Mouse (Mus musculus) liver, embryonic 11.5 days (tissue): ENCODE data around the gene 4933405L10Rik. TPM values are rescaled to one million over a fixed set of nuclear protein-coding genes. Genes with fewer than 3 reads are reported as not detected.

Experiments used
- ATAC-seq: fragments of 200-750 bp; cut with Nextera tagmentation; replicated peaks from 2 replicates; pipeline ENCODE4 v1.8.0; 2017; ENCODE audit warnings: moderate number of reproducible peaks, mild to moderate bottlenecking, moderate TSS enrichment, moderate library complexity; ENCODE audit not compliant: low FRiP score
- DNase-seq: peaks from one replicate; pipeline ENCODE4 v3.0.0-alpha.2; 2017; ENCODE audit warnings: low spot score
- H3K27ac ChIP-seq: fragments of 300-500 bp; sonication (generic); 2 replicates; pipeline ENCODE4 v1.5.1; 2014; ENCODE audit warnings: mild to moderate bottlenecking, low read depth, low read length, control low read depth
- H3K27me3 ChIP-seq: fragments of 300-500 bp; sonication (generic); replicated peaks from 2 replicates; pipeline ENCODE4 v1.6.1; 2014; ENCODE audit warnings: low read length, mixed read lengths; ENCODE audit not compliant: control insufficient read depth, insufficient read depth
- H3K36me3 ChIP-seq: fragments of 300-500 bp; sonication (generic); 2 replicates; pipeline ENCODE4 v1.6.1; 2014; ENCODE audit warnings: mild to moderate bottlenecking, low read length, moderate library complexity, mixed read lengths; ENCODE audit not compliant: control insufficient read depth, insufficient read depth
- H3K4me1 ChIP-seq: fragments of 300-500 bp; sonication (generic); replicated peaks from 2 replicates; pipeline ENCODE4 v1.6.1; 2014; ENCODE audit warnings: low read length, mixed read lengths; ENCODE audit not compliant: control insufficient read depth, insufficient read depth
- H3K4me2 ChIP-seq: fragments of 300-500 bp; sonication (generic); 2 replicates; pipeline ENCODE4 v1.6.1; 2014; ENCODE audit warnings: mild to moderate bottlenecking, control low read depth, moderate library complexity
- H3K4me3 ChIP-seq: fragments of 300-500 bp; sonication (generic); 2 replicates; pipeline ENCODE4 v1.5.1; 2014; ENCODE audit warnings: low read depth, low read length, control low read depth
- H3K9ac ChIP-seq: fragments of 300-500 bp; sonication (generic); 2 replicates; pipeline ENCODE4 v1.6.1; 2014; ENCODE audit warnings: low read depth, low read length, control low read depth
- H3K9me3 ChIP-seq: fragments of 300-500 bp; sonication (generic); 2 replicates; pipeline ENCODE4 v1.6.1; 2016; ENCODE audit warnings: low read length, inconsistent platforms, mixed read lengths; ENCODE audit not compliant: control insufficient read depth
- WGBS: fragments of 180-500 bp; shearing (Covaris S2); extraction: QIAGEN DNeasy Blood & Tissue Kit; methylation state at CpG from one replicate; pipeline ENCODE4 v1.1.7; 2014; 5-methylcytosine and 5-hydroxymethylcytosine counted together
- polyA plus RNA-seq: library from polyadenylated mRNA; unstranded; fragments of >200 nt; fragmentation: Nextera tagmentation; extraction: Ambion mirVana; gene quantifications from 2 replicates; pipeline ENCODE4 v1.2.1, GENCODE M21; 2014

4933405L10Rik gene
- polyA plus RNA-seq, 1 experiment from 2014 or later, result 0.26 TPM

DNA sequence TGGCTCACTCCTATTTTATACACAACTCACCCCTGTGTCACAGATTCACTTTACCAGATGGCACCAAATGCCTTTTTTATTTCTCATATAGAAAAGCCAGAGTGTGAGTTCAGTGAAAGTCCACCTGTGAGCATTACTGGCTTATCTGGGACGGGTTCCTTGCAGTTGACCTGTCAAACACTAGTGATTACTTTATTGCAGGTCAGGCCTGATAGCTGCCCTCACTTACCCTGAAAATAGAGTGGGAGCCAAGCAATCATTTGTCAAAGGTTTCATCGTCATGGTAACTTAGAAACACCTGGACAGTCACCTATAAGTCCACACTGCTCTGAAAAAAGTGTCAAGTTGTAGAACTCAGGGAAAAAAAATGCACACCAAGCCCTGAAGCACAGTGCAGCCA, 47.2 kb downstream of the 4933405L10Rik start:
- Histone ChIP-seq H3K9me3 (no peaks in the 10 kb centered on the region), H3K4me3 (no peak overlapping the region), H3K9ac (no peak overlapping the region), H3K4me1 (peaks cover 14% of the 10 kb centered on the region), H3K36me3 (no peaks in the 10 kb centered on the region), H3K27me3 (no peaks in the 10 kb centered on the region), H3K27ac (no peak overlapping the region), H3K4me2 (no peak overlapping the region)
- DNase-seq (no peak), ATAC-seq (no peak)
- WGBS, result 51% methylated on average over 2 of the region's 2 CpGs

DNA sequence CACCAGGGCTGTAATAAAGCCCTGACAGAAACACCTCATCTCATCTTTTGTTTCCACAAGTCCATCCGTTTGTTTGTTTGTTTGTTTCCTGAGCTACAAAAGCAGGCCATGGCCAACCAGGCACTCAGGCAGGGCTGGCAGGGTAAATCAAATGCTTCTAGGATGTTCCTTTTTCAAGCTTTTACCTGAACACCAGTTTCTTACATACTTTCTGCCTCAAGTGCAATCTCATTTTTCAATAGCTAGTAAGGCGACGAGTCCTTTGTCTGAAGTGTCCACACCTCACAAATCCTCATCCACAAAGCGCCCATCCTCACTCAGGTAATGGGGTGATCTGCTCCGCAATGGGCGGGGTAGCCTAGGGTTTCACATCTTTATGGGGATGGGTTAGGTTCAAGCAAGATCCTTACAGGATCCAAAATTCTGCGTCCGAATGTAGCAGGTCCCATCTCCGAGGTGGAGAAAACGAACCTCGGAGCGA, 50.4 kb downstream of the 4933405L10Rik start:
- H3K36me3 ChIP-seq, result no peaks in the 10 kb centered on the region
- H3K9me3 ChIP-seq, result no peaks in the 10 kb centered on the region
- peak overlapping the region; percentile 87 for H3K9ac ChIP-seq
- H3K4me2 ChIP-seq, result peak overlapping the region; percentile 96
- no peaks in the 10 kb centered on the region for H3K27me3 ChIP-seq
- 3% methylated on average over 12 of the region's 12 CpGs for WGBS
- no peak for ATAC-seq
- no peak for DNase-seq
- H3K4me3 ChIP-seq, result peak overlapping the region; percentile 95
- H3K27ac ChIP-seq, result peak overlapping the region; percentile 55
- peaks cover 7% of the 10 kb centered on the region for H3K4me1 ChIP-seq

DNA sequence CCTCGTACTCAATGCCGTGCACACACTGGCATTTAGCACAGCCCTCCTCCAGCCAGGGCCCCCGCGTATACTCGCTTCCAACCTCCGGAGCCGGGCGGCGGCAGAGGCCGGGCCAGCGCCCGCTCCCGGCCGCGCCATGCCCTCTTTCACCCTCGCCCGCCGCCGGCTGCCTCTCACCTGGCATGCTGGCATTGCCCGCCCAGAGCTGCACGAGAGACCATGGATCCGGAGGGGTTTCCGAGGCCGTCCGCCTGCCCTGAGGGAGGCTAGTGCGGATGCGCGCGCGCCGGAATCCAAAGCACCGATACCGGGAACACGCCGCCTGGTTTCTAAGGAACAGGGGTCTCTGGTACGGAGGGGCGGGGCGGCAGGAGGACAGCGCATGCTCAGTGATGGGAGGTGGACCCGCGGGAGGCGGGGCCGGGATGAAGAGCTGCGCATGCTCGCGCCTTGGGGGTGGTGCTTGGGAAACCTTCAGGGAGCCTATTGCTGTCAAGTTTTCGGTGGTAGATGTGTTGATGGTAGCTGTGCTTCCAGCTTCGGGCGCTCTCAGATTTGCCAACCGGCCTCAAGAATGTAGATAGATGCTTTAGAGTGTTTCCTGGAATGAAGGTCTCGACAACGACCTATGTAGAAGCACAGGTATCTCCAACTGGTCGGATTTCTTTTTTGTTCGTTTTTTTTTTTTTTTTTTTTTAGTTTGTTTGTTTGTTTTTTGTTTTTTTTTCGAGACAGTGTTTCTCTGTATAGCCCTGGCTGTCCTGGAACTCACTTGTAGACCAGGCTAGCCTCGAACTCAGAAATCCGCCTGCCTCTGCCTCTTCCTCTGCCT, 51.0 kb downstream of the 4933405L10Rik start, which contains the start of gene Gfod2:
Gfod2 (minus strand) TSS at position 388 of the 832 bp plus-strand sequence.
- ATAC-seq, result peak; percentile 99
- no peaks in the 10 kb centered on the region for H3K9me3 ChIP-seq
- H3K36me3 ChIP-seq, result no peaks in the 10 kb centered on the region
- H3K4me2 ChIP-seq, result peak within 1 kb of the TSS; percentile 96
- peak; percentile 99 for DNase-seq
- H3K27me3 ChIP-seq, result no peaks in the 10 kb centered on the region
- peak within 1 kb of the TSS; percentile 95 for H3K4me3 ChIP-seq
- H3K4me1 ChIP-seq, result peaks cover 7% of the 10 kb centered on the region
- H3K9ac ChIP-seq, result peak within 1 kb of the TSS; percentile 87
- WGBS, result 3% methylated on average over 57 of the region's 57 CpGs
- H3K27ac ChIP-seq, result peak within 1 kb of the TSS; percentile 55

Other genes starting within 250 kb of the 4933405L10Rik start
- gene Tppp3, start 236.1 kb upstream of the 4933405L10Rik start, polyA plus RNA-seq, result 3.1 and 3.2 TPM in 2 replicates
- 6.4 and 8.9 TPM in 2 replicates for gene Zdhhc1, start 210.8 kb upstream of the 4933405L10Rik start, polyA plus RNA-seq
- gene Hsd11b2, start 188.9 kb upstream of the 4933405L10Rik start, polyA plus RNA-seq, result 13.8 and 16.4 TPM in 2 replicates
- gene Atp6v0d1, start 141.6 kb upstream of the 4933405L10Rik start, polyA plus RNA-seq, result 74.2 and 76.3 TPM in 2 replicates
- 31.4 and 33.0 TPM in 2 replicates for gene Ripor1, start 102.4 kb upstream of the 4933405L10Rik start, polyA plus RNA-seq
- gene Ctcf, start 71.1 kb upstream of the 4933405L10Rik start, polyA plus RNA-seq, result 79.0 and 83.2 TPM in 2 replicates
- gene Agrp, start 70.3 kb upstream of the 4933405L10Rik start, polyA plus RNA-seq, result 0.53 TPM in 1 of 2 replicates, not detected in the other
- 0.82 and 0.90 TPM in 2 replicates for gene Carmil2, start 21.4 kb upstream of the 4933405L10Rik start, polyA plus RNA-seq
- 47.5 and 47.8 TPM in 2 replicates for gene Acd, start 6.6 kb upstream of the 4933405L10Rik start, polyA plus RNA-seq
- gene Pard6a, start 6.5 kb upstream of the 4933405L10Rik start, polyA plus RNA-seq, result 12.8 and 18.2 TPM in 2 replicates
- gene Enkd1, start 555 bp downstream of the 4933405L10Rik start, polyA plus RNA-seq, result 22.3 and 23.6 TPM in 2 replicates
- gene Gfod2, start 51.0 kb downstream of the 4933405L10Rik start, polyA plus RNA-seq, result 9.0 and 10.7 TPM in 2 replicates
- 20.2 and 22.0 TPM in 2 replicates for gene Ranbp10, start 119.7 kb downstream of the 4933405L10Rik start, polyA plus RNA-seq
- 0.12 TPM in 1 of 2 replicates, not detected in the other for gene Tsnaxip1, start 120.1 kb downstream of the 4933405L10Rik start, polyA plus RNA-seq
- 37.0 and 37.5 TPM in 2 replicates for gene Cenpt, start 145.6 kb downstream of the 4933405L10Rik start, polyA plus RNA-seq
- gene Thap11, start 147.5 kb downstream of the 4933405L10Rik start, polyA plus RNA-seq, result 62.0 and 66.5 TPM in 2 replicates
- 304 and 312 TPM in 2 replicates for gene Nutf2, start 152.9 kb downstream of the 4933405L10Rik start, polyA plus RNA-seq
- gene Edc4, start 173.2 kb downstream of the 4933405L10Rik start, polyA plus RNA-seq, result 43.7 and 47.5 TPM in 2 replicates
- not detected in 2 replicates for gene Nrn1l, start 185.9 kb downstream of the 4933405L10Rik start, polyA plus RNA-seq
- 21.4 and 22.8 TPM in 2 replicates for gene Pskh1, start 192.8 kb downstream of the 4933405L10Rik start, polyA plus RNA-seq
- gene Ctrl, start 226.2 kb downstream of the 4933405L10Rik start, polyA plus RNA-seq, result 1.9 and 3.0 TPM in 2 replicates
- gene Psmb10, start 230.8 kb downstream of the 4933405L10Rik start, polyA plus RNA-seq, result 142 and 160 TPM in 2 replicates
- 32.1 and 32.7 TPM in 2 replicates for gene Lcat, start 235.7 kb downstream of the 4933405L10Rik start, polyA plus RNA-seq